Mouse (Mus musculus) hindbrain, embryonic 10.5 days (tissue): ENCODE results near the gene Eng. TPM values are rescaled to one million over a fixed set of nuclear protein-coding genes. Genes with fewer than 3 reads are reported as not detected.
A peak's percentile ranks its signal among the peaks of the same experiment; 100 is the strongest.

ENCODE experiments used
- DNase-seq: peaks from one replicate; pipeline ENCODE4 v3.0.0-alpha.2; 2017; ENCODE audit warnings: low spot score
- H3K27ac ChIP-seq: fragments of 300-500 bp; sonication (generic); 2 replicates; pipeline ENCODE4 v1.5.1; 2016; ENCODE audit warnings: mild to moderate bottlenecking, moderate library complexity
- H3K27me3 ChIP-seq: fragments of 300-500 bp; sonication (generic); 2 replicates; pipeline ENCODE4 v1.6.1; 2016; ENCODE audit warnings: mild to moderate bottlenecking; ENCODE audit not compliant: poor library complexity, insufficient read depth, severe bottlenecking
- H3K36me3 ChIP-seq: fragments of 300-500 bp; sonication (generic); 2 replicates; pipeline ENCODE4 v1.6.1; 2016; ENCODE audit warnings: mild to moderate bottlenecking, moderate library complexity
- H3K4me1 ChIP-seq: fragments of 300-500 bp; sonication (generic); replicated peaks from 2 replicates; pipeline ENCODE4 v1.6.1; 2016; ENCODE audit warnings: mild to moderate bottlenecking
- H3K4me3 ChIP-seq: fragments of 300-500 bp; sonication (generic); 2 replicates; pipeline ENCODE4 v1.5.1; 2016; ENCODE audit warnings: mild to moderate bottlenecking, moderate library complexity
- H3K9me3 ChIP-seq: fragments of 300-500 bp; sonication (generic); 2 replicates; pipeline ENCODE4 v1.6.1; 2016; ENCODE audit warnings: mild to moderate bottlenecking, moderate library complexity
- WGBS: fragments of 180-500 bp; shearing (Covaris S2); methylation state at CpG from one replicate; pipeline ENCODE4 v1.1.7; 2016; 5-methylcytosine and 5-hydroxymethylcytosine counted together
- polyA plus RNA-seq: library from polyadenylated mRNA; unstranded; fragments of >200 nt; fragmentation: Nextera tagmentation; extraction: Ambion mirVana; gene quantifications from 2 replicates; pipeline ENCODE4 v1.2.1, GENCODE M21; 2016

Eng gene
- 28.8 and 35.8 TPM in 2 replicates for polyA plus RNA-seq

DNA sequence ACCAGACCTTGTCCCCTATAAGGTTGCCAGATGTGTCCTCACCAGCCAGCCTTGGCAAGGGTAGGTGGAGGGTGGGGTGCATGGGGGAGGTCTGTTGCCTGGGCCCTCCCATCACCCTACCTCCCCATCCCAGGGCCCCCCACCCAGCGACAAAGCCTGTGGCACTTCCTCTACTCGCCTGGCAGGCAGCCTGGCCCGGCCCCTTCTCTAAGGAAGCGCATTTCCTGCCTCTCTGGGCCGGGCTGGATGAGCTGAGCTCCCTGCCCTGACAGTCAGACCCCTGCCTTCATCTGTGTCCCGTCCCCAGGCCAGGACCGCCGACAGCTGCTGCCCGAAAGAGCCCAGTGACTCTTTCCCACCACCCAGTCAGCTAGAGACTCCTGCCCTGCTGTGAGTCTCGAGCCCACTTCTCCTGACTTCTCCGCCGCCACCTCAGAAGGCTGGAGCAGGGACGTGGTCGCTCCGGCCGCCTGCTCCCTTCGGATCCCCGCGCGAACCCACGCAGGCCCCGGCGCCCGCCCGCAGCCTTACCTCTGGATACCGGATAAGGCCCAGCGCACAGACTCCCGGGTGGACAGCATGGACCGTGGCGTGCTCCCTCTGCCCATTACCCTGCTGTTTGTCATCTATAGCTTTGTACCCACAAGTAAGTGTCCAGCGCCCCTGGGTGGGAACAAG, at the start of gene Eng:
Eng (plus strand) TSS at position 217 of the 678 bp plus-strand sequence.
- no peaks in the 10 kb centered on the region for H3K27me3 ChIP-seq
- WGBS = 55% methylated on average over 31 of the region's 31 CpGs
- no peak for DNase-seq
- H3K9me3 ChIP-seq = no peaks in the 10 kb centered on the region
- no peaks in the 10 kb centered on the region for H3K36me3 ChIP-seq
- peak within 1 kb of the TSS; percentile 35 for H3K4me3 ChIP-seq
- peaks cover 34% of the 10 kb centered on the region for H3K4me1 ChIP-seq
- H3K27ac ChIP-seq = peak within 1 kb of the TSS; percentile 80

DNA sequence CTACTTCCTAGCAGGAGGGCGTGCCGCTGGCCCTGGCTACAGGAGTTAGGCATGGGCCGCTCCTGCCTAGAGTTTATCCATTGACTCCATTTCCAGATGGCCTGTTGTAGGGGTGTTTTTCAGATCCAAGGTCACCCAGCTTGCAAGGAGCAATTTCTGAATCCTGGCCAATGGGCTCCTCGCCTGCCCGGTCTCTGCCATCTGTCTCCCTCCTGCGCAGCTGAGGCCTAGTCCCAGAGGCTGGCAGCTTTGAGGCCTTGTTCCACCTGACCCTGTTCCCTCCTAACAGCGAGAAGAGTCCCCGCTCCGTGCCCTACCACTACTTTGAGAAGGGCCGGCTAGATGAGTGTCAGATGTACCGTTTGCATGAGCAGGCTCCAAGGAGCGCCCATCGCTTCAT, 49.7 kb upstream of the Eng start:
- Histone ChIP-seq H3K9me3 (no peaks in the 10 kb centered on the region), H3K4me1 (peaks cover 6% of the 10 kb centered on the region), H3K4me3 (no peak overlapping the region), H3K36me3 (peaks cover 21% of the 10 kb centered on the region), H3K27ac (no peak overlapping the region), H3K27me3 (no peaks in the 10 kb centered on the region)
- DNase-seq = no peak
- 91% methylated on average over 13 of the region's 13 CpGs for WGBS

DNA sequence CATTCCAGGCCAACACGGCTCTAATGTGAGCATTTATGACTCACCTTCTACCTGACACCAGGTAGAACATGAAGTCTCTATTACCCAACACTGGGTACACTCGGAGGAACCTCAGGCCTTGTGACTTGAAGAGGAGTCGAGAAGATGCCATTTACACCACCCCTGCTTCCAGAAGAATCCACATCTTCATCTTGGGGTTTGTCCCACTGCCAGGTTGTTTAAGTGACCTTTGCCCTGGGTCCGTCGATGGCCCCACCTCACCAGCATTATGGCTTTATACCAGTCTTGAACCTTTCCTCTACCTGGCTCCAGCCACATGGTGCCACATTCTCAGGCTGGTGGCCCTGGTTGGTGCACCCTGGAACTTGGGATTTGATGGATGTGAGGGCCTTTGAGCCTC, 49.1 kb upstream of the Eng start:
- H3K27me3 ChIP-seq = no peaks in the 10 kb centered on the region
- H3K36me3 ChIP-seq = peaks cover 21% of the 10 kb centered on the region
- peaks cover 12% of the 10 kb centered on the region for H3K4me1 ChIP-seq
- 88% methylated on average over 5 of the region's 5 CpGs for WGBS
- 0 out of 2 replicates have a peak overlapping the region, but pooled peaks have one; percentile 13 for H3K27ac ChIP-seq
- no peak overlapping the region for H3K4me3 ChIP-seq
- DNase-seq = no peak
- no peaks in the 10 kb centered on the region for H3K9me3 ChIP-seq

DNA sequence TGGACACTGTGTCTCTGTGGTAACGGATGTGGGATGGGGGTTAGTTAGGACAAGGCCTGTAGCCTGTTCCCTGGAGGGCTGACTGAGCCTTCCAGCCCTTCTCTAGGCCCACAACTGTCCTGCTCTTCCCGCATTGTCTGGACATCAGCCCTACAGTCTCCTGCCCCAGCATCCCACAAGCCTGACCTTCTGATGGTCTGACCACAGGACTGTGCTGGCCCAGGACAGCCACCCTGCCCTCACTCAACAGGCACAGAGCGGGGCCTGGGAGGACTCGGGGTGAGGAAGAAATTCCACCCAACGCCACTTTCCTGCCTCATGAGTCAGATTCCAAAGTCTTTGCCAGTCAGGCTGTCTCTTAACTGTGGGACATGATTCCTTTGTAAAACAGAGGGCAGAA, 48.7 kb upstream of the Eng start:
- H3K27ac ChIP-seq = 0 out of 2 replicates have a peak overlapping the region, but pooled peaks have one; percentile 13

DNA sequence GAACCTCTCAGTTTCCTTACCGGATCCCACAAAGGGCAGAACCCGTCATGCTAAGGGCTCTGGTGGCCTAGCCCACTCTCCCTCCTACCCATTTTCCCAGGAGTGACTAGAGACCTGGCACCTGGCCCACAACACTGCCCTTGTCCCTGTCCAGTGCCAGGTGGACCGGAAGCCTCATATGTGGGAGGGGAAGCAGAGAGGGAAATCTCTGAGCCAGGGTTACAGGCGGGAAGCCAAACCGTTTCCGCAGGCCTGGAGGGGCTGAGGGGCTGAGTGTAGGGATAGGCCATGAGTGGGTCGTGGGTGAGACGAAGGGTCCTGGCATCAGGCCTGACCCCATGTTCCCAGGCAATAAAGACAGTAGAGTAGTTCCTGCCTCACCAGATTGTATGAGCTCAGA, 47.9 kb upstream of the Eng start:
- Histone ChIP-seq H3K36me3 (peaks cover 21% of the 10 kb centered on the region), H3K4me1 (peaks cover 17% of the 10 kb centered on the region), H3K9me3 (no peaks in the 10 kb centered on the region), H3K4me3 (no peak overlapping the region), H3K27me3 (no peaks in the 10 kb centered on the region), H3K27ac (no peak overlapping the region)
- 88% methylated on average over 8 of the region's 8 CpGs for WGBS
- no peak for DNase-seq

More for the DNA sequence above, 48.7 kb upstream of the Eng start:
- Histone ChIP-seq H3K4me1 (peaks cover 16% of the 10 kb centered on the region), H3K36me3 (peaks cover 21% of the 10 kb centered on the region), H3K27me3 (no peaks in the 10 kb centered on the region), H3K9me3 (no peaks in the 10 kb centered on the region), H3K4me3 (no peak overlapping the region)
- no peak for DNase-seq
- 92% methylated on average over 5 of the region's 5 CpGs for WGBS

DNA sequence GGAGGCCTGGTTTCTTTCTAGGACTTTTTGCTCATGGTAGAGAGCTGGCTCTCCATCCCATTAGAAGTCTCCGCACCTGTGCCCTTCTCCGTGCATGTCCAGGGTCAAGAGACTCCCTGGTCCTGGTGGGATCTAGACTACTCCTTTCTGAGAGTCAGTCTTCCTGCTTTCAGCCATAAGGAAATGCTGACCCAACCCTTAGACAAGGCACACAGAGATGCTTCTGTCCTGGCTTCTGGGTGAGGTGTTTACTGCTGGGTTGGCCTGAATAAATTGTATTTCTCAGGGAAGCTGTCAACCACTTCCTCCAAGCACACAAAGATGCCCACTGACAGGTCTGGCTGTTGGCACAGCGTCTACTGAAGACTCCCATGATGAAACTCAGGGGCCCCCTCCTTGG, 47.0 kb upstream of the Eng start, which contains the start of gene St6galnac6:
St6galnac6 (plus strand) TSS at position 301 of the 400 bp plus-strand sequence.
- DNase-seq = no peak
- Histone ChIP-seq H3K27ac (no peak within 1 kb of the TSS), H3K27me3 (no peaks in the 10 kb centered on the region), H3K4me3 (no peak within 1 kb of the TSS), H3K9me3 (no peaks in the 10 kb centered on the region), H3K4me1 (peaks cover 17% of the 10 kb centered on the region), H3K36me3 (peaks cover 15% of the 10 kb centered on the region)
- WGBS = 96% methylated on average over 3 of the region's 3 CpGs

DNA sequence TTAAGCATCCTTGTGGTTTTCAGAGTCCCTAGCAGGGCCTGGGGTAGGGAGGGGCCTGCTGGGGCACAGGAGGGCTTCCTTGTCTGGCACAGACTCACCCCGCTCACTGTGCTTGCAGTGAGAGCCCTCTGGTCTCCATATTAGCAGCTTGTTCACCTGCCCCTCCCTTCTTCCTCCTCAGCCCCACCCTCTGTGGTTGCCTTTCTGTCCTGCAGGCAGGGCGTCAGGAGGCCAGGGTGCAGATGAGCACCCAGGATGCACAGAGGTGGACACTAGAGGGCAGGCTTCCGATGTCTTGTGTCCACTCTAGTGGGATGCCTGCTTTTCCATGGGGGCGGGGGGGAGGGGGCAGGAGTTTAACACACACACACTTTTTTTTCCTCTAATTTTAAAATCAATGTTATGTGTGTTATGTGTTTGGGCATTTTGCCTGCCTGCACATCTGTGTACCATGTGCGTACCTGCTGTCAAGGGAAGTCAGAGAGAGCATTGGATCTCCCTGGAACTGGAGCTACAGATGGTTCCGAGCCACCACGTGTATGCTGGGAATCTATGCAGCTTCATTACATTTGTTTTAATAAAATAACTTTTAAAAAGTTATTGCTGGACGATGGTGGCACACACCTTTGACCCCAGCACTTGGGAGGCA, 44.9 kb upstream of the Eng start:
- peaks cover 9% of the 10 kb centered on the region; the same call in 1 of the 2 replicates for H3K36me3 ChIP-seq
- DNase-seq = no peak
- no peak overlapping the region for H3K4me3 ChIP-seq
- no peaks in the 10 kb centered on the region for H3K27me3 ChIP-seq
- H3K9me3 ChIP-seq = no peaks in the 10 kb centered on the region
- peaks cover 19% of the 10 kb centered on the region for H3K4me1 ChIP-seq
- 46% methylated on average over 8 of the region's 8 CpGs for WGBS
- peak overlapping the region; percentile 29; the same call in 1 of the 2 replicates for H3K27ac ChIP-seq

DNA sequence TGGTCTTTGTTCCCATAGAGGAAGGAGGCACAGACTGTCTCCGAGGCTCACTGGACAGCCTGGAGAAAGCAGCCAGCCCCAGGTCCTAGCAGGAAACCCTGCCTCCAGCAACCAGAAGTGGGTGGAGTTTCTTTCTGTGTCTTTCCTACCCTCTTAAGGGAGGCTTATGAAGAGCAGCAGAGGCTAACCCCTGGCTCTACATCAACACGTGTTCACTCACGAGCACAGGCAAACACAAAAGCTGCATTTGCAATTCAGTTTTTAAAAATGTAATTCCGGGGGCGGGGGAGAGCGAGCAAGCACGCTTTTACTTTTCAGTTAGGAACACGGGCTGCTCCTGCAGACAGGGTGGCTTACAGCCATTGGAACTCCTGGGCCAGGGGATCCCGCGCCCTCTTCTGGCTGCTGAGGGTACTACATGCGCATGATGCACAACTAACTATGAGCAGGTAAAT, 43.8 kb upstream of the Eng start:
- peak; percentile 90 for DNase-seq
- under 1% methylated on average over 11 of the region's 11 CpGs for WGBS
- Histone ChIP-seq H3K27ac (peak overlapping the region; percentile 76), H3K9me3 (no peaks in the 10 kb centered on the region), H3K27me3 (peaks cover 2% of the 10 kb centered on the region; the same call in 1 of the 2 replicates), H3K36me3 (peaks cover 3% of the 10 kb centered on the region; the same call in 1 of the 2 replicates), H3K4me1 (peaks cover 30% of the 10 kb centered on the region), H3K4me3 (peak overlapping the region; percentile 47)

DNA sequence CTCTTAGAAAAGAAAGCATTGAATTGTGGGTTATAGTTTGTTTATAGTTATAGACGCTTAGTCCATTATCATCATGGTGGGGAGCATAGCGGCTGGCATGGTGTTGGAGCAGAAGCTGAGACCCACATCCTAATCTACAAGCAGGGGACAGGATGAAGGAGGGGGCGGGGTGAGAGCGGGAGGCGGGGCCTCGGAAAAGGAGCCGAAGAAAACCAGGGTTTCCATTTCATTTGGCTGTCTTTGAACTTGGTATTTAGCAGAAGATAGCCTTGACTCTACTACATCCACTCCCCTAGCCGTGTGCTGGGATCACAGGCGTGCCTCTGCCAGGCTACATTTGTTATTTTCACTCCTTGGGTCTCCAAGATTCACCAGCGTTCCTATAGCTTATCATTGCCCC, 41.8 kb upstream of the Eng start:
- H3K4me3 ChIP-seq = no peak overlapping the region
- peaks cover 48% of the 10 kb centered on the region for H3K4me1 ChIP-seq
- WGBS = 50% methylated on average over 10 of the region's 10 CpGs
- DNase-seq = no peak
- H3K27ac ChIP-seq = no peak overlapping the region
- H3K36me3 ChIP-seq = no peaks in the 10 kb centered on the region
- peaks cover 11% of the 10 kb centered on the region; the same call in 1 of the 2 replicates for H3K27me3 ChIP-seq
- no peaks in the 10 kb centered on the region for H3K9me3 ChIP-seq

DNA sequence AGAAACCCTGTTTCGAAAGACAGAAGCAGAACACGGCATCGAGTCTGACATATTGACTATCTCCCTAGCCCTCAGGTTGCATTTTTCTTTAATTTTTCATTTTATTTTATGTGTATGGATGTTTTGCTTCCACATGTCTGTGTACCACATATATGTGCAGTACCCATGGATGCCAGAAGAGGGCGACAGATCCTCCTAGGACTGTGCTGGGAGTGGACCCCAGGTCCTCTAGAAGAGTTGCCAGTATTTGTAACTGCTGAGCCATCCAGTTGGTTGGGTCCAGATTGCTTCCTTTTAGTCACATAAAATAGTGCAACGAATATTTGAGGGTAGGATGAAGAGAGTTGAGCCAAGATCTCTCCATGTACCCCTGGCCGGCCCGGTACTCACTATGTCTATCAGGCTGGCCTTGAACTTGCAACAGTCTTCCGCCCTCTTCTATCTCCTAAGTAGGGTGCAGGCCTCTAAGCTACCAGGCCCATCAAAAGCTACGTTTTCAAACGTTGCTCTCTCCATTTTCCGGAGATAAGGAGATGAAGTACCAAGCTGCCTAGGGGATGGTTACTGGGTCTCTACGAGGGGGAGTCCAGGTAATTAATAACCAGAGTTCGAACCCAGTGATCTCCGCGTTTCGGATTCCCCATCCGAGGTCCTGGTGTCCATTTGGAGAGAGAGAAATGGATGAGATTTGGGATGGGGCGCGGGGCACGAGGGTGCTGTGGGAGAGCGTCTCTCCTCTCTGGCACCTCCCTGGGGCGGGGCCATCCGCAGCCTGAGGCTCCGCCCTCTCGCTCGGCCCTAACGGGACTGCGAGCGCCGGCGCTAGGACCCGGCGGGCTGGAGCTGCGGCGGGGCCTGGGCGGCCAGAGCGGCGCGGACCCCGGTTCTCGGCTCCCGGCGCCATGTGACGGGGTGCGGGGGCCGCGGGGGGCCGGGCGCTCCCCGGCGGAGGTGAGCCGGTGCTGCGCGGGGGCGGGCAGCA, 39.9 kb upstream of the Eng start:
- peak overlapping the region; percentile 90 for H3K27ac ChIP-seq
- no peaks in the 10 kb centered on the region for H3K9me3 ChIP-seq
- WGBS = 10% methylated on average over 55 of the region's 55 CpGs
- DNase-seq = peak; percentile 82
- peaks cover 58% of the 10 kb centered on the region for H3K4me1 ChIP-seq
- H3K27me3 ChIP-seq = peaks cover 11% of the 10 kb centered on the region; the same call in 1 of the 2 replicates
- peak overlapping the region; percentile 81 for H3K4me3 ChIP-seq
- no peaks in the 10 kb centered on the region for H3K36me3 ChIP-seq

DNA sequence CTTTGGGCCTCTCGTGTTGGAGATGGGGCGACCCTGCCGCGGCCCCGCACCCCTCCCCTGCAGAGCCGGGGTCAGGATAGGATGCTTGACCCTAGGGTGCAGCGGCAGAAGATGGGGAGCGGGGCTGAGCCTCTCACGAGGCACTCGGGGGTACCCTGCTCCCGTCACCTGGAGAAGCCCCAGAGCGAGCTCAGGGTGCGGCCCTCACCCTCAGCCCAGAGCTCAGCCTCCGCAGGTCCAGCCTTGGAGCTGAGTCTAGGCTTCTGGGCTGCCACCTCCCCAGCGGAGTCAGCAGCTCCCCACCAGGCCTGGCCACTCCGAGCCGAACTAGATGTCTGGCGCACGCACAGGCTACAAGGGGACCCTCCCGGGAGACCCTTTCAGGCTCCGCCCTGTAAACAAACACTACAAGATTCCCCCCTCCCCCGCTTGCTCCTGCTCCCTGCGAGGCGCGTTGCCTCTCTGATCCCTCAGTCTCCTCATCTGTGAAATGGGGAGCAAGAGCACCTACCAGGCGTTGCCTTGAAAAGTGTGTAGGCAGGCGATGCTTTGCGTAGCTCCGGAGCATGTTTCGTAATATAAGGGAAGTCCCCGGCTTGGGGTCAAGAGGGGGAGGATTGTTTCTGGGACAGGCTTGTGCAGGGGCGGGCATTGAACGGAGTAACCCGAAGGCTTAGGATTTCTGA, 39.0 kb upstream of the Eng start:
- Histone ChIP-seq H3K9me3 (no peaks in the 10 kb centered on the region), H3K27ac (peak overlapping the region; percentile 90), H3K4me1 (peaks cover 56% of the 10 kb centered on the region), H3K4me3 (peak overlapping the region; percentile 81), H3K36me3 (peaks cover 4% of the 10 kb centered on the region), H3K27me3 (peaks cover 11% of the 10 kb centered on the region; the same call in 1 of the 2 replicates)
- DNase-seq = peak; percentile 67
- WGBS = 6% methylated on average over 34 of the region's 34 CpGs
